Mouse (Mus musculus) layer of hippocampus, adult 9-11 months (tissue): ENCODE data around the gene Elf2.
"Not testable (repeated sequence)": the region's sequence is repeated elsewhere in the genome, so short reads cannot be mapped to it uniquely, and the experiment has no call there.

ENCODE experiments used
- DNase-seq: peaks from one replicate; pipeline ENCODE4 v3.0.0; 2022

The Elf2 gene

DNA sequence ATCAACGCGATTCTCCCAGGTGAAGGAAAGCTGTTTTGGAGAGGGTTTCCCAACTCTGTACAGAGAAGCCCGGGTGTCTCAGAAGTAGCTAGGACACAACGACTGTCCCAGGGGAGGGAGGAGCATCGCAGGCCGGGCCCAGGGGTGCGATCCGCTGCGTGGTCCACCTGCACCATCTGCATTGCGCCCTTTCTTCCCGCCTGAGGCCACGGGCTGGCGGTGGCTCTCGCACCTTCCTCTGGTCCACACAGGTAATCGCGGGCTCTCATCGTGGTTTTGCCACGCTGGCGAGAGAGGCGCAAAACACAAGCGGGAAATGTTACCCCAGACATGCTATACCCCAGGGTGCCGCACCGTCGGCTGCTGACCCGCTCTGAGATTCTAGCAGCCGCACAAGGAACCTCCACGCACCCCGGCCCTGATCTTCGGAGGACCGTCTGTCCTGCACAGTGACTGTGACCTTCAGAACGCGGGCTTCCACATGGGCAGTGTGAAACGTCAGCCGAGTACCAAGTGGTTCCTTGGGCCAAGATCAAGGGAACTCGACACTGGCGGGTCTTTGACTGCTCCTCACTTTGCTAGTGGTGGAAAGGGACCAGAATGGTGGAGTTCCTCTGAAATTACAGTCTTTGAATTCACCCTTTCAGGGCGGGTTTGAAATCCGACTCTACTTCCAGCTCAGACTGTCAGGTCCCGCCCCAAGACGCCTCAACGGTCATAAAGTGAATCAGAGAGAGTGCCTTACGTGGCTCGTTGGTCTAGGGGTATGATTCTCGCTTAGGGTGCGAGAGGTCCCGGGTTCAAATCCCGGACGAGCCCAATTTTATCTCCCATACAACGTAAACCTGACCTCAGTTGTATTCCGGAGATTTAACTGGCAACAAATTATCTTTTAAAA, 18.4 kb upstream of the Elf2 start:
- DNase-seq: peak; percentile 27

DNA sequence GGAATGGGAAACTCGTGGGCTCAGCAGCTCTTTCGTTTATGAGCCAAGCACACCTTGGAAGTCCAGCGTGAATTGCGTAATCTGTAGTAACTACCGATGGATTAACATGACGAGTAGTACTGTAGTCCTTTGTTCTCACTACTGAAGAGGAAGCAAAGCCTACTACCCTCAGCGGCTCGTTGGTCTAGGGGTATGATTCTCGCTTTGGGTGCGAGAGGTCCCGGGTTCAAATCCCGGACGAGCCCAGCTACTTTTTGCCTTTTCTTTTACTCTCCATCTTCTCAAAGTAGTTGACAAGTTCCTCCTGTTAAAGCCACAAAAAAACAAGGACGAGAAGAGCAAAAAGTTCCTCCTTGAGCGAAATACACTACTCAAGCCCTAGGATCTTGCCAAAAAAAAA, 17.7 kb upstream of the Elf2 start:
- peak; percentile 43 for DNase-seq

DNA sequence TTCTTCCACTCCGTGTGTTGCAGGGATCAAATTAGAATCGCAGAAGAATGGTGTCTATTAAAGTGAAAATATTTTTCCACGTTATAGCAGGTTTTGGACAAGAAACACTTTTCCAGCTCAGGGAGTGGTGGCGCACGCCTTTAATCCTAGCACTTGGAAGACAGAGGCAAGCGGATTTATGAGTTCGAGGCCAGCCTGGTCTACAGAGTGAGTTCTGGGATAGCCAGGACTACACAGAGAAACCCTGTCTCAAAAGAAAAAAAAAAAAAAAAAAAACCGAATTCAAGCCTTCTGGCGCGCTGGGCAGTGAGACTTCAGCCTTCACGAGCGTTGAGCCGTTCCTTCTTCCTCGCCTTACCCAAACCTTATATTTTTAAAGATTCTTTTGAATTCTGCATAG, 17.2 kb upstream of the Elf2 start:
- DNase-seq: no peak

DNA sequence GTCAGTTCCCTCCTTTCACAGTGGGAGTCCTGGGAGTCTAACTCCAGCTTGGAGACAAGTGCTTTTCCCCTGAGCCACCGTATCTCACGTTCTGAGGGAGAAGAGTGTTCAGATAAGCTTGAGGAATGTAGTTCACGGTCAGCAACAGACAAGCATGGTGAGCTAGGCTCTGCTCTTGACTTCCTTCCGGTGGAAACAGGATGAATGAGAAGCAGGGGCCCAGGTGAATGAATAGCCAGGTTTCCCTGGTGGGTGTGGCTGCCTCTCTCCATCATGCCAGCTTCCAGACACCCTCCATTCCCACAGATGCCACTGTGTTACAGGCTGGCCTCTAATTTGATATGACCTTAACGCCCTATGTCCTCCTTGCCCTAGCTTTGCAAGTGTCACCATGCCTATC, 16.6 kb upstream of the Elf2 start:
- no peak for DNase-seq

DNA sequence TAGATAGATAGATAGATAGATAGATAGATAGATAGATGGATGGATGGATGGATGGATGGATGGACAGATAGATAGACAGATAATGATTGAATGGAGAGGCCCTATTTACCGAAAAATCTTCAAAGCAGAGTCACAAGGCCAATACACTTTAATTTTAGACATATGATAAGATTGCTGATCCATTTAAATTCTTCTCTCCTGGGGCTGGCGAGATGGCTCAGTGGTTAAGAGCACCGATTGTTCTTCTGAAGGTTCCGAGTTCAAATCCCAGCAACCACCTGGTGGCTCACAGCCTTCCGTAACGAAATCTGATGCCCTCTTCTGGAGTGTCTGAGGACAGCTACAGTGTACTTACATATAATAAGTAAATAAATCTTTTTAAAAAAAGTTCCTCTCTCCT, 14.5 kb upstream of the Elf2 start:
- DNase-seq: not testable (repeated sequence)

DNA sequence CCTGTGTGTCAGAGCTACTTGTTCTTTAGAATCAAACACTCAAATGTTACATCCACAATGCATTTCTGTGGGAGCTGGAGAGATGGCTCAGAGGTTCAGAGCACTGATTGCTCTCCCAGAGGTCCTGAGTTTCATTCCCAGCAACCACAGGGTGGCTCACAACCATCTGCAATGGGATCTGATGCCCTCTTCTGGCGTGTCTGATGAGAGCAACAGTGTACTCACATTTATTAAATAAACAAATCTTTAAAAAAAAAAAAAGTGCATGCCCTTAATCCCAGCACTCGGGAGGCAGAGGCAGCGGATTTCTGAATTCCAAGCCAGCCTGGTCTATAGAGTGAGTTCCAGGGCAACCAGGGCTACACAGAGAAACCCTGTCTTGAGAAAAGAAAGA, 13.6 kb upstream of the Elf2 start:
- no peak for DNase-seq

DNA sequence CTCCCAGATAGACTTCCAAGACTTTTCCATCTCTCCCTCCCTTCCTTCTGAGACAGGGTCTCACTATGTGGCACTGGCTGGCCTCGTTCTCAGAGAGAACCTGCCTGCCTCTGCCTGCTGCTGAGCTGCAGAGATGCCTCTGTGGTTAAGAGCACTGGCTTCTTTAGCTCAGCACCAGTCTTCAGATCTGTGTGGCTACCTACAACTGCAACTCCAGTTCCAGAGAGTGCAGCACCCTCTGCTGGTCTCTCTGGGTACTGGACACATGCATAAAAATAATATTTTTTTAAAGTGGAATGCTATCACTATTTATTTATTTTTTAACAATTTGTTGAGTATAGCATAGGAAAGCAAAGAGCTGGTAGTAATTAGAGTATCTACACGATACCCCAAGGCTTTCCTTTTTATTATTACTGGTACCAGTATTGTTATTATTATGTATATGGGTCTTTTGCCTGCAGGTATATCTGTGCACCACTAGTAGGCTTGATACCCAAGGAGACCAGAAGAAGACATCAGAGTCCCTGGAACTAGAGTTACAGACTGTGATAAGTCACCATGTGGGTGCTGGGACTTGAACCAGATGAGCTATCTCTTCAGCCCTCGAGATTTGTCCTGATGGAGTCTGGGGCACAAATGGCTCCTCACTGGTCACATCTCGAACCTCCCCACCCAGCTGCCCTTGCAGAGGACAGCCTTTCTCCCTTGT, 13.0 kb upstream of the Elf2 start:
- no peak for DNase-seq

DNA sequence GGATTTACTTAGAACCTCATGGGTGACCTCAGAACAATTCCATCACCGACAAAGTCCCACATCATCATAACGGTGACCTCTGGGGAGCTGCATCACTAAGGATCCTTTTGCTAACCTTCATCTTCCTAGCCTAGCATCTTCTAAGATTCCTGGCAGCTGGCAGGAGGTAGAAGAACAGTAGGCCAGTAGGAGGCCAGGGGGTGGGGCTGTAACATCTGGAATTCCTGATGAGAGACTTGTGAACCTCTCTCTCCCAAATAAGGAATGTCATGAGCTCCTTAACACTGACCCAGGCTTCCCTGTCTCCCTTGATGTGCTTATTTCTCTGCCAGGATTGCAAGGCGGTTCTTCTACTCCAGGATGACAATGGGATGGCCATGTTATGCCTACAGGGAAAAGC, 10.3 kb upstream of the Elf2 start:
- no peak for DNase-seq

DNA sequence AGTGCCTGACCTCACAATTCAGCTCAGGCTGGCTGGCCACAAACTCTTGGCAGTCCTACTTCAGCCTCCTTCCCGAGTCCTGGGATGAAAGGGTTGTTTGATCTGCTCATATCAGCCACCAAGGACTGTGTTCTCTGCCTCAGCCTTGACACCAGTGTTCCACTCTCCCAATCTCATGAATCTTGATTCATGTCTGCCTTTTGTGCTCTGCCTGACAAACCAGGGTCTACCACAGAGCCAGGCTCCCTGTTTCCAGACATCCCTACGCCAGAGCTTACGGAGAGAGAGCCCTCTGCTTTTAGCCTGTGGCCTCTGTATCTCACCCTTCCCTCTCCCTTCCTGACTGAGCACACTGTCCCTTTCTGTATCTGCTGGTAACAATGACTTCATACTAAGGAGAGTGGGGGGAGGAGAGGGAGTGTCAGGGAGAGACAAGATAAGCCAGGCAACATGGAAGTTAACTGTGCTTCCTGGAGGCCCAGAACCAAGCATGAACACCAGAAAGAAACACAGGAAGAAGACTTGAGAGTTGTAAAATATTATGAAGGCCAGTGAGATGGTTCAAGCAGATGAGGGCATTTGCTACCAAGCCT, 8.3 kb upstream of the Elf2 start:
- DNase-seq: no peak

DNA sequence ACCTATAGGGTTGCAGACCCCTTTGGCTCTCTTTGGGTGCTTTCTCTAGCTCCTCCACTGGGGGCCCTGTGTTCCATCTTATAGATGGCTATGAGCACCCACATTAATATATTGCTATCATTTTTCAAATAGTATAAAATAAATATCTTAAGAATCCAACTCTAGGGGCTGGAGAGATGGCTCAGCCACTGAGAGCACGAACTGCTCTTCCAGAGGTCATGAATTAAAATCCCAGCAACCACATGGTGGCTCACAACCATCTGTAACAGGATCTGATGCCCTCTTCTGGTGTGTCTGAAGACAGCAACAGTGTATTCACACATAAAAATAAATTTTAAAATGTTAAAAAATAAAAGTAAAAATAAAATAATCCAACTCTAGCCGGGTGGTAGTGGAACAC, 4.6 kb upstream of the Elf2 start:
- not testable (repeated sequence) for DNase-seq

DNA sequence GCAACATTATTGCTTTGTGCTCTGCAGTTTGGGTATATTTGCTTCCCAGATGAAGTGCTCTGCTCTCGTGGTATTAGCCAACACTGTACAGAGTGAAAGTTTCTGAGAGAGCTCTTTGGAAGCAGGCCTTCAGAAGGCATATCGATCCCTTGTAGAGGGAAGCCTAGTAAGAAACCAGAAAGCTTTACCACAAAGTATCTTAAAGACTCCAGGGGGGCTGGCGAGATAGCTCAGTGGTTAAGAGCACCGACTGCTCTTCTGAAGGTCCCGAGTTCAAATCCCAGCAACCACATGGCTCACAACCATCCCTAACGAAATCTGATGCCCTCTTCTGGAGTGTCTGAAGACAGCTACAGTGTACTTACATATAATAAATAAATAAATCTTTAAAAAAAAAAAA, 3.7 kb upstream of the Elf2 start:
- DNase-seq: not testable (repeated sequence)

DNA sequence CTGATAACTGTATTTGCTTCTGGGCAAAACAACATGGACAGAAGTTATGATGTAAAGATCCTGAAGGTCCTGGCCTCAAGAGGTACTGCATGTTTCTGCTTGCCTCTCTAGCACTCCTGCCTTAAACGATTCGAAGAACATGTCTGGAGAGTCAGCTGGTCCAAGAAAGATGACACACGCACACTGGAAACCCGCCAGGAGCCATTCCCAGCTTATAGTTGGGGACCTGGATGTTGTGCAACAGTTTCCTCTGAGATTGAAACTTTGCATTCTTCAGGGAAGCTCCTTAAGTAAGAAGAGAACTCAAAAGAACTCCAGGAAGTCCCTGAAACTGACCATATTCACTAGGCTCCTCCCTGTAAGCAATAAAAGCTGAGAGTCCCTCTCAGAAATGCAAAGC, 2.8 kb upstream of the Elf2 start:
- no peak for DNase-seq

DNA sequence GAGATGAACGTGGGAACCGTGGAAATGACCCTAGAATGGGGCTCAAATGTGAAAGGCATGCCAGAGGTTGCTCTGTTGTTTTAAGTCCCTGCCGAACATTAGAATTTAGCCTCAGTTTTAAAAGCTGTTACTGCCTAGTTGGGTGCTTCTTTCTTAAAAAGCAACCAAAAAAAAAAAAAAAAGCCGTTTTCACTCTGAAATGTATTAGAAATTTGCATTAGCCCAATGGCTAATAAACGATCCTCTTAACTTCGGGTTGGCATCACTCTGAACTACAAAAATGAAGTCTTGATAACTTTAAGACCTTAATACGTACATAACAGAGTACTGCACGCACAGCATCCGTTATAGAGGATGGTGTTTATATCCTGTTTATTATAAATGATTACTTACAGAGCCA, 1.7 kb upstream of the Elf2 start:
- DNase-seq: no peak

DNA sequence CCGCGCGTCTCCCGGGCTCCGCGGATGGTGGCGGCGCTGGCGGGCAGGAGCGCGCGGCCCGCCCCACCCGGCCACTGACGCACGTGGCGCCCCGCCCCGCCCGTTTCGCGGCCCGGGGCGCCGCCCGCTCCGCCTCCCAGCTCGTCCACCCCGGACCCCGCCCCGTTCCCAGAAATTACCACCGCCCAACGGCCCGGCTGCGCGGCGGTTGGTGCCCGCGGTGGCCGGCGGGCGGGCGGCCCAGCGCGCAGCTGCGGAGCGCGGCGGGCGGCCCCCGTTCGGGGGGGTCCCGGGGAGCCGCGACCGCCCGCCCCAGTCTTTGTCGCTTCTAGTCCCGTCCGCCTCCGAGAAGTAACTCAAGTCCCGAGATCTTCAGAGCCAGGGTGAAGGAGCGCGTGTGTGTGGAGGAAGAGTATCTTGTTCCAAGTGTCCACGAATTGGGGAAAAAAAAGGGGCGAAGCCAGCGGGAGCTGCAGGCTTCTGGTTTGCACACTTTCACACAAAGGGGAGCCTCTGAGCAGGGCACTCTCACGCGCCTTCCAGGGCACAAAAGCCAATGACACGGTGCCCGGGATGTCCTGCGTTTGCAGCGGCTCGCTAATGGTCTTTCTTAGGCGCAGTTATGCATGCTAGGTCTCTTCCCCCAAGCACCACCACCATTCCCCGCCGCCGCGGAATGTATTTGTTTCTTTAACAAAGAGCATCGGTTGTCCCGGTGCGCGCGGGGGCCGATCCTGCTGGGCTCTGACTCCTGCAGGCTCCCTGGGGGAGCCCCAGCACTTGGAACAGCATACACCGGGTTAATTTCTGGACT, 1.0 kb upstream of the Elf2 start:
- DNase-seq: peak; percentile 82

DNA sequence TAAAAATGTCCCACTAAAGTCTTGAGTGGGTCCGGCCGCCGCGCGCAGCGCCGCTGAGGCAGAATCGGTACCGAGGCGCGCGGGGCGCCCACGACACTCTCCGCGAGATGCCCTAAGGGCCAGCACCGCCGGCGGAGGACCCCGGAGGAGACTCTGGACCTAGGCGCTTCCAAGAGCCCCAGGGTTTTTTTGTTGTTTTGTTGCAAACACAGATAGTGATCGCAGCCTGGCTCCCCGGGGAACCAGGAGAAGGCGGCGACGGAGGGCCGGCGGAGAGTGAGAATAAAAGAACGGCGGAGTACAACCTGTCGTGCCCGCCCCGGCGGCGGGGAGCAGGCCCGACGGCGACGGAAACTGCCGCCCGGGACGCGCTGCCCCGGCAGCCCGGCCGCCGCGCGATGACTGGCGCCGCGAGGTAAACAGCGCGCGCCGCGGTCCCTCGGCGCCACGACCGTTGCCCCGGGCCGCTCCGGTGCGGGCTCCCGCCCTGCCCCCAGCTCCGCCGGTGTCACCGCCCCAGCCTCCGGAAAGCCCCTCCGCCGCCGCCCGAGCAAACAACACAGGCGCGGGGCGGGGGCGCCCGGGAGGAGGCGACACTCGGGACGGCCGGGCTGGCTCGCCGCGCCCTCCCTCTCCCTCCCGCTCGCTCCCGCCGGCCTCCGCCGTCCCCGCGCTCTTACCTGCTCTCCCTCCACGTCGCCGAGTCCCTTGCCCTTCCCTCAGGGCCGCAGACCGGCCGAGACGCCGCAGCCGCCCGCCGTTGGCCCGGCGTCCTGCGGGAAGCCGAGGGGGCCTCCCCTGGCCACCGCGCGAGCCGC, 520 bp downstream of the Elf2 start:
- DNase-seq: no peak

DNA sequence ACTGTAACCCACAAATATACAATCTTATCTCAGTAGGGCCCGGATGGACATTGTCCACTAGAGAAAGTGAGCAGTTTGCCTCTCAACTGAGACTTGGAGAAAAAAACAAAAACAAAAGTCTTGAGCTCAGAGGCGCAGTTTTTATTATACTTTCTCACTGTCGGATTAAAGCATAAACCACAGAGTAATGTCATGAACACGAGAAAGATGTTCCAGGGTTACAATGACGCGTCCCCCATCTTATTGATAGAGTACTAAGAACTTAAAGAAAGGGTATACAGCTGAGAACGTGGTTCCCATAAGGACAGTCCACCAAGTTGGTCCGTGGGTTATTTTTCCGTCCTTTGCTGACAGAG, 1.1 kb downstream of the Elf2 start:
- DNase-seq: no peak

DNA sequence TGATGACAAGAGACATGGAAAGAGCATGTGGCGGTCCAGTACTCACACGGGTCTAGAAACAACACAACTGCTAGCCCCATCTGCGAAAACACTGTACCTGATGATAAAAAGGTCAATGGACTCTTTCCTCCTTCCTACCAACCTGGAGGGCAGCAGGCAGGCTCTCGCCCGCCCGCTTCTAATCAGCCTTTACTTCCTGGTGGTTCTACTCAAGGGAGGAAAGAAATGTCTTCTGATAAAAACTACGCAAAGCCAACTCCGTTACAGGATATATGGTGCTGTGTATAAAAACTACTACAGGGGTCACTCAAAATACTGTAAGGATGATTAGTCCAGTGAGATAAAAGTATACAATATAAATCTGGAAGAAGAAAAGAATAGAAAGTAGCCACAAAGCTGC, 5.1 kb downstream of the Elf2 start:
- DNase-seq: no peak

DNA sequence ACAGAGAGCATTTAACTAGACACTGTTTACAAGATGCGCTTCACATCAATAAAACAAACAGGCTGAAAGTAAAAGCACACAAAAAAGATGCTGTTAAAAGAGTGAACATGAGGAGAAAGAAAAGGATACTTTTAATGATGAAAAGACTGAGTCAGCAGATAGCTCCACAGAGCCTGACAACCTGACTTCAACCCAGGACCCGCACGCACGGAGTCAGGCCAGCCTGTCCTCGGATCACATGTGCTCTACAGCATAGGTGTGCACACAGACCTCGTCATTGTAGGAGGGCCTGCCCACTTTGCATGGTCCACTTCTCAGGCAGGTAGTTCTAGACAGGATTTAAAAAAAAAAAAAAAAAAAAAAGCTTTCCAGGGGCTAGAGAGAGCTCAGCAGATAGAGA, 6.5 kb downstream of the Elf2 start:
- no peak for DNase-seq

DNA sequence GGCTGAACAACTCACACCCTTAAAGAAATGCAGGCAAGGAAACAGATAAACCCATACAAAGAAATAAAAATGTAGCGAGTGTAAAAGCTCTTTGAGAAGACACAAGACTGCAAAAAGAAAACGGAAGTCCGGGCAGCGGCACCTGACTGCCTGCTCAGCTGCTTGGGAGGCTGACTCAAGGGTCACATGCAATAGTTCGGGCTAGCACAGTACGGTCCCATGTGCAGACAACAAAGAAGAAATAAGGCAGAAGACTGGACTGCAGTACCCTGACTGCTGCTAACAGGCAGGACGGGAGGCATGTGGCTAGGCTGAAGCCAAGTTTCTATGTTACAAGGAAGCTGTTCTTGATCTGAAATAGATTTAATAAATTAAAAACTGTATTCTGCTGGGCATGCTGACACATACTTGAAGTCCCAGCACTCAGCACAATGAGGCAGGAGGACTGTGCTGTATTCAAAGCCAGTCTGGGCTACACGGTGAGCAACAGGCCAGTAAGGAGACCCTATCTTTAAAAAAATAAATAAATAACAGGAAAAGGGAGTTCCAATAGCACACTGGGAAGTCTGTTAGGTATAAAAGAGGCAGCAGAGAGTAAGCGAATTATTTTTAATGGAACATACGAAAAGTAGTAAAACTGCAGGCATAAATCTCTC, 7.1 kb downstream of the Elf2 start:
- DNase-seq: peak; percentile 53

DNA sequence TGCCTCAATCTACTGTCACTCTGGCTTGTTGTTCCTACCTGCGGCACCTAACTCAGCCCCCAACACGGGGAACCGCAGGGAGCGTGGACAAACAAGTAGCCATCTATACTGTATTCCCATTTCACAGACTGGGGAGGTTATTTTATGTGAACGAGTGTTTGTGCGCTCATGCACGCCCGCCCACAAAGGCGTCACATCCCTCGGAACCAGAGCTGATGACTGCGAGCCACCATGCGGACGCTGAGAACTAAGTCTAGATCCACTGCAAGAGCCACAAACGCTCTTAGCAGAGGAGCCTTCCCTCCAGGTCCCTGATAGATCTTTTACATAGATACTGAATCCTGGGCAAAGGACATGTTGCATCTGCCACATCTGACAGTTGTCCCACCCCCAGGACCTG, 10.4 kb downstream of the Elf2 start:
- DNase-seq: no peak

DNA sequence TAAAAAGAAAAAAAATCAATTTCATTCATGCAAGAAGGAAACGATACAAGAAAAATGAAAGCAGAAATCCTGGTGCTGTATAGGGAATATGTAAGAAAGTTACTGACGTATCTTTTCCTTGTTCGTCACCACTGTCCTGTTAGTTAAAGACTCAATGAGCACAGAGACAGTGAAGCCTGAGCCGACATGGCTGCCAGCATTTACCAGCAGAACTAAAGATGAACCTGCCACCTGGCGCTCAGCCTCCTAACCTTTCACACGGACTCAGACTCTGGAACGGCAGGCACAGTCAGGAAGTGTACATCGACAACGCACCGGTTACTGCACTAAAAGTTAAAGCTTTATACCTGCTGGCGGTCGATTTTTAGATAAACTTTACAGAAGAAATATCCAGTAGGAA, 11.9 kb downstream of the Elf2 start:
- DNase-seq: no peak

DNA sequence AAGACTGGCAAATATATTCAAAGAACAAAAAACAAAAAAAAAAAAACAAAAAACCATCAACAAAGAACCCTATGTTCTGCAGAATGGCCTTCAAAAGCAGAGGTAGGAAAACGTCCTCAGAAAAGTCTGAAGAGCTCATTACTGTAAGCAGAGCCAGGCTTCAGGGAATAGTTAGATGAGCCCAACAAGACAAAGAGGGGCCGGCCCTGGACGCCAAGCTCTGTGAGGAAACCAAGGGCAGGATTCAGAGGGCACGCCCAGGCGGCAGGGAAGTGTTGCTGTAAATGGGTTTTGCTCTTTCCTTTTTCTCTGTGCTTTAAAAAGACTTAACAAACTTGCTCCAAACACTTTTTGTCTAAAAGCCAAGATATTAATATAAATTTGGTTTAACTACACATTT, 12.6 kb downstream of the Elf2 start:
- DNase-seq: no peak
